Comparison of ENCODE assay signal across 11 mouse cellular contexts in the genomic region with DNA sequence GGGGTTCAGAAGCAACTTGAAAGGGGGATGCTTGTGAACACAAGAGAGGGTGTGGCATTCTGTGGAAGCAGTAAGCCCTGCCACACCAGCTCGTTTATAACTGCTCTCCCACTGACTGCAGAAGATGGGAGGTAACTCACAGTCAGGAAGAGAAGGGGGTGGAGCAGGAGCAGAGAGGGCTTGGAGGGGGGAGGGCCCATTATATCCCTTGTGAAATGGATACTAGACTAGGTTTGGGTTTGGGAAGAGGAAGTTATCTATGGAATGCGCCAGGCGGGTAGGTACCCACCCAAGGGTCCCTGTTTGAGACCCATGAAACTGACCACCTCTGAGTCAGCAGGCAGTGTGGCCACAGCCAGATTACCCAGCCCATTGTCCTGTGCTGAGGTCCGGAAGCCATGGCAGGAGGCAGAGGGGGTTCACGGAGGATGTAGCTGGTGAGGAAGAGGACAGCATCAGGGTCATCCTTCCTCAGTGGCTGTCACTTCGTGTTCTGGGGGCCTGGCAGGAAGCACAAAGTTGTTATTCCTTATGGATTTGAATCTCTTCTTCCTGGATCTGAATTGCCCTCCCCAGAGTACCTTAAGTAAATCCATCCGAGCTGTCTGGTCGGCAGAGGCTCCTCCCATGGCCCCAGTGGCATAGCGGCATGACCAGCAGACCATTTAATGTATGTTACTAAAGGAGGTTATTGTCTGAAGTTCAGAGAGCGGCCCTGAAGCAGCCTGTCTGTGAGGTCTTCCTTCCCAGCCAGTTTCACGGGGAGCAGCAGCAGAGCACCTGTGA. TPM values are rescaled to one million over a fixed set of nuclear protein-coding genes. Genes with fewer than 3 reads are reported as not detected.
DNase-seq lines count a peak whose midpoint lies in the region; ATAC-seq and TF ChIP-seq lines count a peak whose summit lies in the region.
"Had no signal": no experiment of that assay in that cellular context is flagged by ENCODE, and none has a peak within 500 bp of the region (broad histone marks: within the 10 kb centered on the region; RNA-seq: fewer than 3 reads in every experiment).

No protein-coding gene starts in this region.

- H3K4me1 ChIP-seq in forebrain, embryonic 10.5 days: peaks cover 31% of the 10 kb centered on the region
- H3K4me1 ChIP-seq in forebrain, embryonic 13.5 days: no peaks in the 10 kb centered on the region
- peaks cover 11% of the 10 kb centered on the region; the same call in 1 of the 2 replicates for H3K4me1 ChIP-seq in kidney, postnatal 0 days (replicated peaks; ENCODE audit: insufficient read depth, low read length)
- H3K4me1 ChIP-seq in limb, embryonic 14.5 days (ENCODE audit: control insufficient read depth, insufficient read depth, low read length): peaks cover 21% of the 10 kb centered on the region

- TF ChIP-seq CTCF in kidney, postnatal 0 days (IDR thresholded peaks at IDR 0.05; ENCODE audit: low read depth): no peak

- H3K9me3 ChIP-seq in forebrain, embryonic 10.5 days: no peaks in the 10 kb centered on the region
- H3K9me3 ChIP-seq in forebrain, embryonic 13.5 days (replicated peaks): no peaks in the 10 kb centered on the region
- no peaks in the 10 kb centered on the region for H3K9me3 ChIP-seq in kidney, postnatal 0 days (replicated peaks; ENCODE audit: low read length)
- H3K9me3 ChIP-seq in limb, embryonic 14.5 days (ENCODE audit: control insufficient read depth, low read length): no peaks in the 10 kb centered on the region
- H3K9me3 ChIP-seq: limb, embryonic 15.5 days had no signal

- H3K27me3 ChIP-seq in forebrain, embryonic 10.5 days (ENCODE audit: poor library complexity, severe bottlenecking): no peaks in the 10 kb centered on the region
- no peaks in the 10 kb centered on the region for H3K27me3 ChIP-seq in forebrain, embryonic 13.5 days
- H3K27me3 ChIP-seq in kidney, postnatal 0 days (ENCODE audit: insufficient read depth, low read length): no peaks in the 10 kb centered on the region
- H3K27me3 ChIP-seq in limb, embryonic 14.5 days (ENCODE audit: control insufficient read depth, insufficient read depth, low read length): no peaks in the 10 kb centered on the region
- H3K27me3 ChIP-seq: limb, embryonic 15.5 days had no signal

- no peak overlapping the region for H3K9ac ChIP-seq in forebrain, embryonic 13.5 days
- 0 out of 2 replicates have a peak overlapping the region, but pooled peaks have one; percentile 18 for H3K9ac ChIP-seq in kidney, postnatal 0 days (ENCODE audit: low read depth, low read length)
- peak overlapping the region; percentile 16; the same call in 1 of the 2 replicates for H3K9ac ChIP-seq in limb, embryonic 14.5 days (ENCODE audit: low read depth, low read length, severe bottlenecking)
- H3K9ac ChIP-seq: limb, embryonic 15.5 days had no signal

- H3K27ac ChIP-seq in forebrain, embryonic 10.5 days: peak overlapping the region; percentile 74
- H3K27ac ChIP-seq in forebrain, embryonic 13.5 days: no peak overlapping the region
- no peak overlapping the region for H3K27ac ChIP-seq in kidney, postnatal 0 days
- H3K27ac ChIP-seq in limb, embryonic 14.5 days (replicated peaks; ENCODE audit: low read depth, low read length): no peak overlapping the region
- H3K27ac ChIP-seq: limb, embryonic 15.5 days had no signal

- H3K4me2 ChIP-seq in forebrain, embryonic 13.5 days: no peak overlapping the region
- peak overlapping the region; percentile 38 for H3K4me2 ChIP-seq in kidney, postnatal 0 days (ENCODE audit: low read length)
- H3K4me2 ChIP-seq in limb, embryonic 14.5 days (replicated peaks; ENCODE audit: low read depth, low read length, severe bottlenecking): no peak overlapping the region
- H3K4me2 ChIP-seq: limb, embryonic 15.5 days had no signal

- WGBS in forebrain, embryonic 10.5 days: 50% methylated on average over 11 of the region's 11 CpGs
- 58% methylated on average over 11 of the region's 11 CpGs for WGBS in forebrain, embryonic 13.5 days
- 21% methylated on average over 11 of the region's 11 CpGs for WGBS in kidney, postnatal 0 days
- 49% methylated on average over 11 of the region's 11 CpGs for WGBS in limb, embryonic 14.5 days

- DNase-seq in forebrain, embryonic 10.5 days (ENCODE audit: extremely low spot score, low spot score): no peak
- peak; percentile 71 for DNase-seq in kidney, postnatal 0 days (ENCODE audit: low spot score)
- DNase-seq in kidney, adult 11 months: no peak
- peak; percentile 25 for DNase-seq in ES-CJ7 (ENCODE audit: low read depth, low spot score)
- no peak for DNase-seq in limb, embryonic 14.5 days (ENCODE audit: low spot score)
- DNase-seq in adrenal gland, adult 2 months: no peak
- no peak for DNase-seq in lung, postnatal 36 days
- DNase-seq: cerebellum, adult 9-10 months; gastrocnemius, postnatal 10 days had no signal

- H3K4me3 ChIP-seq in forebrain, embryonic 10.5 days: no peak overlapping the region
- no peak overlapping the region for H3K4me3 ChIP-seq in forebrain, embryonic 13.5 days
- H3K4me3 ChIP-seq in kidney, postnatal 0 days (replicated peaks; ENCODE audit: low read depth, low read length): no peak overlapping the region
- no peak overlapping the region for H3K4me3 ChIP-seq in limb, embryonic 14.5 days (replicated peaks; ENCODE audit: low read length)
- H3K4me3 ChIP-seq: limb, embryonic 15.5 days had no signal

- TF ChIP-seq POLR2A in limb, embryonic 14.5 days (IDR thresholded peaks at IDR 0.05; ENCODE audit: borderline replicate concordance, extremely low read depth, insufficient read depth, insufficient read length): no peak

- no peaks in the 10 kb centered on the region for H3K36me3 ChIP-seq in forebrain, embryonic 10.5 days (replicated peaks)
- H3K36me3 ChIP-seq in forebrain, embryonic 13.5 days (ENCODE audit: poor library complexity, severe bottlenecking): no peaks in the 10 kb centered on the region
- no peaks in the 10 kb centered on the region for H3K36me3 ChIP-seq in kidney, postnatal 0 days (ENCODE audit: insufficient read depth, low read length)
- H3K36me3 ChIP-seq in limb, embryonic 14.5 days (ENCODE audit: control insufficient read depth, insufficient read depth, low read length): no peaks in the 10 kb centered on the region
- H3K36me3 ChIP-seq: limb, embryonic 15.5 days had no signal

- no peak for ATAC-seq in forebrain, embryonic 13.5 days
- peak; percentile 55 for ATAC-seq in kidney, postnatal 0 days (replicated peaks; ENCODE audit: low FRiP score, low read depth)
- ATAC-seq in limb, embryonic 14.5 days (ENCODE audit: low FRiP score, low read depth): no peak

RNA-seq across cellular contexts. Expression of a gene that starts 46.4 kb away (rescaled TPM):
- 0.90 and 1.1 TPM in 2 replicates for polyA plus RNA-seq in forebrain, embryonic 10.5 days (2016; fragmentation: Nextera tagmentation; extraction: Ambion mirVana)
- polyA plus RNA-seq in forebrain, embryonic 13.5 days (2015; fragmentation: Nextera tagmentation; extraction: Ambion mirVana): 0.34 and 0.46 TPM in 2 replicates
- 2.4 and 3.7 TPM in 2 replicates for polyA plus RNA-seq in kidney, postnatal 0 days (2015; fragmentation: Nextera tagmentation; extraction: Ambion mirVana)
- 4.4 and 4.7 TPM in 2 replicates for polyA plus RNA-seq in limb, embryonic 14.5 days (2012; rRNA removed)
- 3.3 and 3.6 TPM in 2 replicates for polyA plus RNA-seq in limb, embryonic 14.5 days (2014; fragmentation: Nextera tagmentation; extraction: Ambion mirVana)
- total RNA-seq in adrenal gland, adult 2 months (2021): 10 to 100 TPM in 1 of 2 experiments, 1 to 10 TPM in 1; 9.7 to 18.3 TPM
- polyA plus RNA-seq in adrenal gland, adult 2 months (2012; rRNA removed): 3.6 and 4.6 TPM in 2 replicates

Comparison
In these comparisons a context has a peak if more than half of its experiments do, and no peak if none do; other contexts are left out.
1. DNase-seq: peak in kidney, postnatal 0 days (single experiment) and ES-CJ7 (single experiment); none in forebrain, embryonic 10.5 days (single experiment), kidney, adult 11 months (single experiment), limb, embryonic 14.5 days (single experiment), adrenal gland, adult 2 months (single experiment) and lung, postnatal 36 days (single experiment).